Mouse (Mus musculus): Measurements from ENCODE around the gene Trim40.

- TF ChIP-seq CTCF (IDR thresholded peaks at IDR 0.05) (no peak), POLR2A (IDR thresholded peaks at IDR 0.05; ENCODE audit: insufficient read depth, low read depth, low read length) (no peak), EP300 (IDR thresholded peaks at IDR 0.05; ENCODE audit: insufficient read depth, low read depth, low read length) (no peak)
These were observed 33.7 kb downstream of the Trim40 start for GRCm38 (mm10) chr17:36856236-36856635.

Data from heart, adult 2 months (tissue).